Mouse (Mus musculus) hindbrain, embryonic 14.5 days (tissue): ENCODE results near the gene Ccdc15. TPM values are rescaled to one million over a fixed set of nuclear protein-coding genes. Genes with fewer than 3 reads are reported as not detected.

Experiments
- polyA plus RNA-seq: library from polyadenylated mRNA; unstranded; fragments of >200 nt; fragmentation: Nextera tagmentation; extraction: Ambion mirVana; gene quantifications from 2 replicates; pipeline ENCODE4 v1.2.1, GENCODE M21; 2014

The Ccdc15 gene
- polyA plus RNA-seq, 1 experiment from 2014 or later: 7.0 TPM

Other genes with a start within 250 kb of the Ccdc15 start
- 25.1 and 25.8 TPM in 2 replicates for gene Pknox2, start 201.0 kb downstream of the Ccdc15 start, polyA plus RNA-seq
- 9.8 and 10.6 TPM in 2 replicates for gene Tmem218, start 140.2 kb downstream of the Ccdc15 start, polyA plus RNA-seq
- gene Slc37a2, start 92.7 kb downstream of the Ccdc15 start, polyA plus RNA-seq: 1.6 and 2.0 TPM in 2 replicates
- 16.8 and 18.5 TPM in 2 replicates for gene Hepacam, start 18.9 kb upstream of the Ccdc15 start, polyA plus RNA-seq
- gene Robo4, start 53.5 kb upstream of the Ccdc15 start, polyA plus RNA-seq: 4.8 and 5.9 TPM in 2 replicates
- 13.3 and 20.5 TPM in 2 replicates for gene Robo3, start 84.8 kb upstream of the Ccdc15 start, polyA plus RNA-seq
- 29.9 and 36.6 TPM in 2 replicates for gene Msantd2, start 140.9 kb upstream of the Ccdc15 start, polyA plus RNA-seq
- 48.3 and 49.3 TPM in 2 replicates for gene Esam, start 179.6 kb upstream of the Ccdc15 start, polyA plus RNA-seq
- 0.42 and 1.1 TPM in 2 replicates for gene Vsig2, start 190.8 kb upstream of the Ccdc15 start, polyA plus RNA-seq
- 3.4 and 3.8 TPM in 2 replicates for gene Nrgn, start 204.5 kb upstream of the Ccdc15 start, polyA plus RNA-seq
- 14.2 and 14.3 TPM in 2 replicates for gene Siae, start 207.3 kb upstream of the Ccdc15 start, polyA plus RNA-seq